Mouse (Mus musculus) adrenal gland, postnatal 25 days (tissue): ENCODE measurements around the gene 4930558K02Rik. TPM values are rescaled to one million over a fixed set of nuclear protein-coding genes. Genes with fewer than 3 reads are reported as not detected.
A peak's percentile ranks its signal among the peaks of the same experiment; 100 is the strongest.

Experiments used
- DNase-seq: peaks from one replicate; pipeline ENCODE4 v3.0.0; 2021; ENCODE audit warnings: mixed read lengths
- total RNA-seq: library from RNA; stranded (reverse); gene quantifications from 2 replicates; pipeline ENCODE4 v1.2.3, GENCODE M21; 2021

Gene 4930558K02Rik
- total RNA-seq, 1 experiment from 2014 or later: not detected

- DNase-seq: no peak
Measured at GRCm38 (mm10) chr1:161992389-161992788, 13.0 kb upstream of the 4930558K02Rik start.

GRCm38 (mm10) chr1:161991846-161992245 lies 12.4 kb upstream of the 4930558K02Rik start:
- no peak for DNase-seq

GRCm38 (mm10) chr1:161990684-161991578 lies 11.5 kb upstream of the 4930558K02Rik start:
- DNase-seq: no peak

- DNase-seq: no peak
Measured at GRCm38 (mm10) chr1:161983979-161984566, 4.6 kb upstream of the 4930558K02Rik start.

- no peak for DNase-seq
Measured at GRCm38 (mm10) chr1:161983451-161983850, 4.0 kb upstream of the 4930558K02Rik start.

- DNase-seq: no peak
Measured at GRCm38 (mm10) chr1:161980626-161981298, 1.3 kb upstream of the 4930558K02Rik start.

GRCm38 (mm10) chr1:161980046-161980445 lies 610 bp upstream of the 4930558K02Rik start:
- DNase-seq: no peak

GRCm38 (mm10) chr1:161978173-161978700 lies 1.2 kb downstream of the 4930558K02Rik start:
- no peak for DNase-seq

- no peak for DNase-seq
Measured at GRCm38 (mm10) chr1:161977331-161977730, 2.1 kb downstream of the 4930558K02Rik start.

GRCm38 (mm10) chr1:161976255-161977182 lies 2.9 kb downstream of the 4930558K02Rik start:
- DNase-seq: peak; percentile 55

GRCm38 (mm10) chr1:161972233-161972632 lies 7.2 kb downstream of the 4930558K02Rik start:
- DNase-seq: no peak

- no peak for DNase-seq
Measured at GRCm38 (mm10) chr1:161970874-161971273, 8.6 kb downstream of the 4930558K02Rik start.

GRCm38 (mm10) chr1:161968589-161969407 lies 10.6 kb downstream of the 4930558K02Rik start, which contains the start of gene Pigc:
Gene Pigc (plus strand): TSS chr1:161969186.
- DNase-seq: peak; percentile 90

GRCm38 (mm10) chr1:161967936-161968335 lies 11.5 kb downstream of the 4930558K02Rik start:
- no peak for DNase-seq

GRCm38 (mm10) chr1:161962465-161963377 lies 16.7 kb downstream of the 4930558K02Rik start:
- DNase-seq: no peak

GRCm38 (mm10) chr1:161957964-161958950 lies 21.2 kb downstream of the 4930558K02Rik start:
- no peak for DNase-seq

- no peak for DNase-seq
Measured at GRCm38 (mm10) chr1:161955846-161956245, 23.6 kb downstream of the 4930558K02Rik start.

GRCm38 (mm10) chr1:161952599-161952998 lies 26.8 kb downstream of the 4930558K02Rik start:
- DNase-seq: no peak
